Mouse (Mus musculus): Measurements from ENCODE around the gene Cyp2j12.
"Not testable (repeated sequence)": the region's sequence is repeated elsewhere in the genome, so short reads cannot be mapped to it uniquely, and the experiment has no call there.

- TF ChIP-seq CTCF, EP300 (IDR thresholded peaks at IDR 0.05): not testable (repeated sequence)
Observed at GRCm38 (mm10) chr4:96184716-96185115, 43.8 kb upstream of the Cyp2j12 start.

All from lung, postnatal 0 days (tissue).